ENCODE assay signal across 9 mouse cellular contexts in genomic region chr14:34458880-34459279, GRCm38 (mm10). TPM values are rescaled to one million over a fixed set of nuclear protein-coding genes. Genes with fewer than 3 reads are reported as not detected.
DNase-seq lines count a peak whose midpoint lies in the region; ATAC-seq lines count a peak whose summit lies in the region.
"Had no signal": no experiment of that assay in that cellular context is flagged by ENCODE, and none has a peak within 500 bp of the region (broad histone marks: within the 10 kb centered on the region; RNA-seq: fewer than 3 reads in every experiment).

No protein-coding gene starts in this region.

- H3K36me3 ChIP-seq in midbrain, embryonic 11.5 days (ENCODE audit: control insufficient read depth, insufficient read depth, low read length): no peaks in the 10 kb centered on the region; the same call in 1 of the 2 replicates
- H3K36me3 ChIP-seq in midbrain, embryonic 10.5 days: peaks cover 52% of the 10 kb centered on the region
- no peaks in the 10 kb centered on the region for H3K36me3 ChIP-seq in midbrain, embryonic 15.5 days (replicated peaks)
- H3K36me3 ChIP-seq: lung, embryonic 15.5 days had no signal

- no peak overlapping the region for H3K4me2 ChIP-seq in midbrain, embryonic 11.5 days
- no peak overlapping the region for H3K4me2 ChIP-seq in midbrain, embryonic 15.5 days
- H3K4me2 ChIP-seq: lung, embryonic 15.5 days had no signal

- H3K4me1 ChIP-seq in midbrain, embryonic 11.5 days (ENCODE audit: control insufficient read depth, insufficient read depth, low read length): peaks cover 9% of the 10 kb centered on the region; the same call in 1 of the 2 replicates
- H3K4me1 ChIP-seq in midbrain, embryonic 10.5 days: peaks cover 11% of the 10 kb centered on the region
- H3K4me1 ChIP-seq in midbrain, embryonic 15.5 days: peaks cover 8% of the 10 kb centered on the region; the same call in 1 of the 2 replicates
- H3K4me1 ChIP-seq: lung, embryonic 15.5 days had no signal

- H3K27me3 ChIP-seq in midbrain, embryonic 11.5 days (ENCODE audit: control insufficient read depth, insufficient read depth, low read length): no peaks in the 10 kb centered on the region
- no peaks in the 10 kb centered on the region for H3K27me3 ChIP-seq in midbrain, embryonic 10.5 days (ENCODE audit: low read depth, poor library complexity, severe bottlenecking)
- no peaks in the 10 kb centered on the region for H3K27me3 ChIP-seq in midbrain, embryonic 15.5 days (replicated peaks)
- H3K27me3 ChIP-seq: lung, embryonic 15.5 days had no signal

- no peak overlapping the region for H3K4me3 ChIP-seq in midbrain, embryonic 11.5 days (ENCODE audit: low read depth, low read length)
- no peak overlapping the region for H3K4me3 ChIP-seq in midbrain, embryonic 10.5 days
- H3K4me3 ChIP-seq in midbrain, embryonic 15.5 days: no peak overlapping the region
- H3K4me3 ChIP-seq: lung, embryonic 15.5 days had no signal

- DNase-seq in adrenal gland, adult (ENCODE audit: inconsistent age in 2 of 2, low spot score in 1 of 2): peak; percentile 21 to 85
- DNase-seq in adrenal gland, postnatal 25 days: no peak
- peak; percentile 89 for DNase-seq in midbrain, embryonic 11.5 days (ENCODE audit: low spot score, missing footprints)
- DNase-seq in midbrain, embryonic 10.5 days (ENCODE audit: low spot score): no peak
- peak; percentile 53 for DNase-seq in fibroblast of lung, adult 2 months (ENCODE audit: low read depth)
- peak; percentile 71 for DNase-seq in kidney, postnatal 10 days

- no peak overlapping the region for H3K27ac ChIP-seq in midbrain, embryonic 11.5 days (ENCODE audit: low read depth, low read length)
- no peak overlapping the region for H3K27ac ChIP-seq in midbrain, embryonic 10.5 days (replicated peaks)
- H3K27ac ChIP-seq in midbrain, embryonic 15.5 days: no peak overlapping the region
- H3K27ac ChIP-seq: lung, embryonic 15.5 days had no signal

- ATAC-seq in midbrain, embryonic 11.5 days (ENCODE audit: low FRiP score): no peak
- ATAC-seq in midbrain, embryonic 15.5 days (replicated peaks): peak; percentile 75
- no peak for ATAC-seq in monocyte, adult 5-6 weeks (replicated peaks; ENCODE audit: insufficient number of reproducible peaks, low FRiP score, low TSS enrichment, poor library complexity, severe bottlenecking)

- no peak overlapping the region for H3K9ac ChIP-seq in midbrain, embryonic 11.5 days (ENCODE audit: low read length)
- H3K9ac ChIP-seq in midbrain, embryonic 15.5 days: no peak overlapping the region
- H3K9ac ChIP-seq: lung, embryonic 15.5 days had no signal

- H3K9me3 ChIP-seq in midbrain, embryonic 11.5 days (ENCODE audit: control insufficient read depth, low read length): no peaks in the 10 kb centered on the region
- no peaks in the 10 kb centered on the region for H3K9me3 ChIP-seq in midbrain, embryonic 10.5 days (replicated peaks)
- H3K9me3 ChIP-seq in midbrain, embryonic 15.5 days: no peaks in the 10 kb centered on the region
- H3K9me3 ChIP-seq: lung, embryonic 15.5 days had no signal

- WGBS in midbrain, embryonic 11.5 days: 77% methylated on average over 1 of the region's 1 CpGs
- WGBS in midbrain, embryonic 10.5 days: 91% methylated on average over 1 of the region's 1 CpGs
- WGBS in midbrain, embryonic 15.5 days: 69% methylated on average over 1 of the region's 1 CpGs

RNA-seq across cellular contexts. Expression of gene Bmpr1a, which starts 44.3 kb away (rescaled TPM):
- total RNA-seq in adrenal gland, postnatal 25 days (2021): 64.7 and 73.0 TPM in 2 replicates
- polyA plus RNA-seq in midbrain, embryonic 11.5 days (2014; fragmentation: Nextera tagmentation; extraction: Ambion mirVana): 44.4 and 49.8 TPM in 2 replicates
- 38.1 and 38.7 TPM in 2 replicates for polyA plus RNA-seq in midbrain, embryonic 10.5 days (2016; fragmentation: Nextera tagmentation; extraction: Ambion mirVana)
- polyA plus RNA-seq in midbrain, embryonic 15.5 days (2015; fragmentation: Nextera tagmentation; extraction: Ambion mirVana): 15.2 and 17.5 TPM in 2 replicates
- total RNA-seq in monocyte, adult 5-6 weeks (2017): 0.53 to 1.6 TPM (median 0.68 TPM) in 3 replicates

Comparison
In these comparisons a context has a peak if more than half of its experiments do, and no peak if none do; other contexts are left out.
1. DNase-seq: peak in adrenal gland, adult (2 of 2), midbrain, embryonic 11.5 days (single experiment), fibroblast of lung, adult 2 months (single experiment) and kidney, postnatal 10 days (single experiment); none in adrenal gland, postnatal 25 days (single experiment) and midbrain, embryonic 10.5 days (single experiment).